Mouse (Mus musculus) A20 (cell line): ENCODE measurements around the gene Nsf.

Experiments
- DNase-seq: peaks from one replicate; pipeline ENCODE4 v3.0.0-alpha.2; 2011; ENCODE audit warnings: low read depth, low spot score

Nsf gene

GRCm38 (mm10) chr11:103772505-103773386 is 181.1 kb downstream of the Nsf start:
- DNase-seq, result no peak
